Mouse (Mus musculus): ENCODE measurements around the gene Myt1l.

- TF ChIP-seq CTCF (IDR thresholded peaks at IDR 0.05; ENCODE audit: borderline replicate concordance, control insufficient read depth, extremely low read depth, insufficient read depth, low read length, poor library complexity) = no peak
- no peak for TF ChIP-seq POLR2A (IDR thresholded peaks at IDR 0.05; ENCODE audit: control insufficient read depth, extremely low read depth, insufficient read depth, low read length, poor library complexity)
Observed at GRCm38 (mm10) chr12:29634509-29634908, 106.3 kb downstream of the Myt1l start.

All from thymus, adult 2 months (tissue).